Mouse (Mus musculus): Measurements from ENCODE around the gene Kyat3.
"Not testable (repeated sequence)": the region's sequence is repeated elsewhere in the genome, so short reads cannot be mapped to it uniquely, and the experiment has no call there.

Kyat3 gene

DNA sequence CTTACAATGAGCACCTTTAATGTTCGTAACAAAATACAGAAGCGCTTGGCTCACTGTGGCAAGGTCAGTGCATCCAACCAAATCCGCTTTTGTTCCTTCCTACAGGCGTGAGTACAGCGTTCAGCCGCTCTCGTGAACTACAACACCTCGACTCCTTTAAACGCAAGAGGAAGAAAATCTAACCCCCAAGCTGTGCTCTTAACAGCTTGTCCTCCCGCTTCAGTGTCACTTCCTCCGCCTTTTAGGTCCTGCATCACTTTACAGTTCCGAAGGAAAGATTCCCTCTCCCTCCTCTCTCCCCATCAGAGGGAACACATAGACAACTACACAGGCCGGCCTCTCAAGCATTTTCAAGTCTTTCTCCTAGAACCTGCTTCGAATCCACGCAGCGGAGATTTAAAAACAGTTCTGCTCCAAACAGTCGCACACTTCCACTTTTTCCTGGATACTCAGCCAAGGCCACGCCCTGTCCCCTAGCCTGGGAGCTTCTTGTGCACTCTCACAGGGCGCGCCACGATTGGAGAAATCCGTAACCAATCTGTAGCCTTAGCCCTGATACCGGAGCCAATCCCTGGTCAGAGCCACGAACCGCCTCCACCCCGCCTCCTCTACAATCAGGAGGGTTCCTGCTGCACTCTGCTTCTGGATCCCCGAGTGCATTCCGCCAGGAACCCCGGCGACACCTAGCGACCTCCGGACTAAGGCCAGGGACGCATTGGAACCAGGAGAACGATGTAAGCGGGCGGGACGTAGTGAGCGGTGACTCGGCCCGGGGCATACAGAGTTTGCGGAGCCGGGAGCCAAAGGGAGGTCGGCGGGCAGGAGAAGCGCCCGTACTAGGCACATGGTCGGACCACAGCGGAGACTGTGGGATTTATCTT, at the start of gene Kyat3:
TSS of gene Kyat3 (plus strand) at position 610 of the 881 bp plus-strand sequence.
- DNase-seq (ENCODE audit: low read depth, low spot score): peak; percentile 94

DNA sequence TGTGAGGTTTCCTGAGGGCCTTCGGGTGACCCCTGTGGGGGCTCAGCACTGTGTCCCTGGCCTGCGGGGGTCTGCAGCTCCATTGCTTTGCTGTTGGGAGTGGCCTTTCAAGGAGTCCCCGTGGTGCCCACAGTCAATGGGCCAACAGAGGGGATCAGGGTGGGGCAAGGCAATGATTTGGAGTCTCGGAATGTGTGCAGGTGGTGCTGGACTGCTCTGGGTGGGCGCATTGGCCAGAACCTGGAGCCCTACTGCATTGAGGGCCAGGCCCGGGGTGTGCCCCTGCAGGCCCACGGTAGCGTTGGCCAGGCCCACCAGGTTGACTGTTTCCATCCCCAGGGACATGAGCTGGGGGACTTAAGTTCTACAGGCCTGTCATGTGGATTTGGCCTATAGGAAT, 36.1 kb upstream of the Kyat3 start:
- no peak for DNase-seq (ENCODE audit: low read depth, low spot score)

DNA sequence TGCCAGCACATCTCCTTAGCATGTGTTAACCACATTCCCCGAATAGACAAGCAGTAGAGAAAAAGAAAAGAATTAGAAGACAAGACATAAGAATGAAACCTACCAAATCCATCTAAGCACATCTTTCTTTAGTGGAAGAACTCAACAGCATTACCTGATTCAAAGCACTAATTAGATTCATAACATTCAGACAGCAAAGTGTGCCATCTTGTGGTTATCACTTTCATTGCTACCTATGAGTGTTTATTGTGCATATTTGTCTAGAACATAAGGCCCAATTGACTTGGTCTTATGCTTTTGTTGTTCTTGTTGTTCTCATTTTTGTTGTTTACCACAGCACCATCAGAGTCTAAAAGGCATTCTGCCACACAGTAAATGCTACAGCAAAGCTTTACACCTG, 26.2 kb upstream of the Kyat3 start:
- DNase-seq (ENCODE audit: low read depth, low spot score): no peak

DNA sequence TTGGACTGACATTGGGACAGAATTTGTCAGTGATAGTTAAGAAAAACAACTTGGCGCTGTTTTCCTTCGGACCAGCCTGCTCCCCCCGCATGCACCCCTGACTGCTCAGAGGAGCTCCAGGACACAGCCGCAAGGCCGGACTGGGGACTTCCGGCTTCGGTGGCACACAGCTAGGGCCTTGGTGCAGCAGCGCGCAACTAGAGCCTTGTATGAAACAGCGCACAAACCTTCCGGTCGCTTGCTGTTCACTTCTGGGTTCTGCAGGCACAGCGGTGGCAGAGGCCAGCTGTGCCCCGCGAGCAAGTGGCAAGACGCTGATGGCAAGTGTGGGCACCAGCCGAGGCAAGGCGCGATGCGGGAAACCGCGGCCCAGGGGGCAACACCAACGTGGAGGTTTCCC, 12.9 kb upstream of the Kyat3 start:
- no peak for DNase-seq (ENCODE audit: low read depth, low spot score)

DNA sequence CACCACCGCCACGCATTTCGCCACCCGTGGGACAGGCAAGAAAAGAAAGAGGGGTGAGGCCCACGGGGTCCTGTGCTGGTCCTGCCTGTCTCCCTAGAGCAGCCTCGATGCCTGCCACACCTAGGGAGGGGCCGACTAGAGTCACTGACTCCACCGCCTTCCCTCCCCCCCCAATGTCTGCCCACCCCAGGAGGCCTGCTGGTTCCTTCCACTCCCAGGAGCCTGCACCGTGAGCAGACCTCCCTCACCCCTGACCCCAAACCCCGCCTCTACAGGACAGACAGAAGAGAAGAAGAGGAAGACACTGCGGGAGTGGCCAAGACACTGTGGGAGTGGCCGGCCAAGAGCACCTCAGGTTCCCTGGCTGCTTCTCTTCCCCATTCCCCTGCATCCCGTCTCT, 12.5 kb upstream of the Kyat3 start:
- no peak for DNase-seq (ENCODE audit: low read depth, low spot score)

DNA sequence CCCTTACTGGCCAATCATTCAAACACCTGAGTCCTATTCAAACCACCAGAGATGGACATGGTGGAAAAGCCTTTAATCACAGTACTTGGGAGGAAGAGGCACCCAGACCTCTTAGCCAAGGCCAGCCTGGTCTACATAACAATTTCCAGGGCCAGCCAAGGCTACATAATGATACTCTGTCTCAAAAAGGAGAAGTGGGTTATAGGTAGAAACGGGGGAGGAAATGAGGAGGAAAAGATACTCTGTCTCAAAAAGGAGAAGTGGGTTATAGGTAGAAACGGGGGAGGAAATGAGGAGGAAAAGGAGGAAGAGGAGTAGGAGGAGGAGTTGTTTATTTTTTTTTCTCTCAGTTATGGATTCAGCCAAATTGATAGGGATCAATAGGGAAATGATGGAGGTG, 4.3 kb upstream of the Kyat3 start:
- no peak for DNase-seq (ENCODE audit: low read depth, low spot score)

DNA sequence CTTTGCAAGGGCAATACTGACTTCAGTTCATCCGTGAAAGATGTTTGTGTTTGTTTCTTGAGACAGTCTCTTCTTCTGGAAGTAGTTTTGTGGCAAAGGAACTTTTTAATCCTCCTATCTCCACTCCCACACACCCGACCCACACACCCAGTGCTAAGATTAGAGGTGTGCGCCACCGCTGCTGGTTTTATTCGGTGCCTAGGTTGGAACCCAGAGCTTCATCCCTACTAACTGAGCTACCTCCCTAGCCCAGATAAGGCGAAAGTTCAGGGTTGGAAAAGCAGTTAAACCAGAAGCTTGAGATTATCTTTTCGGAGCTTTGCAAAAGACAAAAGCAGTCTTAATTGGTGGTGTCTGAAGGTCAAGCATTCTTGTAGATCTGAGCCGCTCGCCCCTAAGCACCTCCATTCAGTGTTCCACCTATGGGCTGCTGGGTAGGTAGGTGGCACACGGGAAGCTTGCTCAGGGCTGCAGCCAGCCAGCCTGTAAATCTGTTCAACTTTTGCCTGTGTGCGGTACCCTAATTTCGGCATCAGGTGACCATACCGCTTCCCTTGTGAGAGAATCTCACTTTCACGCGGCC, 647 bp downstream of the Kyat3 start:
- no peak for DNase-seq (ENCODE audit: low read depth, low spot score)

DNA sequence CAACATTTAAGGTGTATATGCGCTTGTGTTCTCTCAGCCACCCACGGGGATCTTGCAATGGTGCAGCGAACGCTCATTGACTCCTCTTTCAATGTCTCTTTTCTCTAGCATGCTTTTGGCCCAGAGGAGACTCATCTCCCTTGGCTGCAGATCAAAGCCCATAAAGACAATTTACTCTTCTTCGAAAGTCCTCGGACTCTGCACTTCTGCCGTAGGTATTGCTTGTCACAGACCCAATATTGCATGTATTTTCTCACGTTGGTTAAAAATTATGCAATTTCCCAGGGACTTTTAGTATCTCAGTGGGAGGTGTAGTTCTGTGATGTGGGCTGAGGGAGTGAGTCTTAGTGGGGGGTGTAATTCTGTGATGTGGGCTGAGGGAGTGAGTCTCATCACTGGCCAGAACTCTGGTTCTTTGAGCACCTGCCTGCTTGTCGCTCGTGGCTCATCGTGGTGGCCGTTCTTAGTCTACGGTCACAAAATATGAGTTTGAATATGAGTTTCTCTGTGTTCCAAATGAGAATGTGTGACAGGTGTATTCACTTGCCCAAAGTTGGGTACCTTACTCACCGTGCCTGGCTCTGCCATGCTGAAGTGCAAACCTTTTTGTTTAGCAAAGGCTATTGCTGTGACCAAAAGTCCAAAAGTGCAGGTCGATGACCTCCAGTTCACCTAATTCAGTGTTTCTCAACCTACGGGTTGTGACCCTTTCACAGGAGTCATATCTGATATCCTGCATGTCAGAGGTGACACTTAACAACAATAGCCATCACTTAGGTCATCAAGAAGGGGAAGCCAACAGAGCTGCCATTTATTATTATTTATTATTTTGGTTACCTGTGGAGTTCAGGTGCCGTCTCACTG, 6.0 kb downstream of the Kyat3 start:
- DNase-seq (ENCODE audit: low read depth, low spot score): no peak

DNA sequence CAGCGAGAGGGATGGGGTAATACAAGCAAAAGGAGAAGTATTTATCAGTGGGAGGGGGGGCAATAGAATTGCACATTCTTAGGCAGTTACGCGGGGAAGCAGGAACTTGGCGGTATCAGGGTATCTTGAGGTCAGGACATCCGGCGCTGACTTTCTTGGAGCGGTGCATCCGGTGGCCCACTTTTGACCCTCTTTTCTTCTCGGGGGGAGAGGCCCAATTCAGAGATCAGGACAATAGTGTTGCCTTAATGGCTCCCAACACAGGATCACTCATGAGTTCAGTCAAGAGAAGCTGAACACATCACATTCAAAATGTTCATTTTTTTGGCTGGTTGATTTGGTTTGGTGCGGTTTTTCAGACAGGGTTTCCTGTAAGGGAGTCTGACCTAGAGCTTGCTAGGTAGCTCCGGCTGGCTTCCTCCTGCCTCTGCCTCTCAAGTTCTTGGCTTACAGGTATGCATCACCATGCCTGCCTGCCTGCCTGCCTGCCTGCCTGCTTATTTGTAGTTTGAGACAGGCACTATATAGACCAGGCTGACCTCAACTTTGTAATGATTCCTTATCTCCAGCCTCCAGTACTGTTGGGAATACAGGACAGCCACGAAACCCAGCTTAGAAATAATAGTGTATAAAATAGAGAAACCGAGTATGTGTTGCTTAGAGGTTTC, 7.5 kb downstream of the Kyat3 start:
- not testable (repeated sequence) for DNase-seq (ENCODE audit: low read depth, low spot score)

DNA sequence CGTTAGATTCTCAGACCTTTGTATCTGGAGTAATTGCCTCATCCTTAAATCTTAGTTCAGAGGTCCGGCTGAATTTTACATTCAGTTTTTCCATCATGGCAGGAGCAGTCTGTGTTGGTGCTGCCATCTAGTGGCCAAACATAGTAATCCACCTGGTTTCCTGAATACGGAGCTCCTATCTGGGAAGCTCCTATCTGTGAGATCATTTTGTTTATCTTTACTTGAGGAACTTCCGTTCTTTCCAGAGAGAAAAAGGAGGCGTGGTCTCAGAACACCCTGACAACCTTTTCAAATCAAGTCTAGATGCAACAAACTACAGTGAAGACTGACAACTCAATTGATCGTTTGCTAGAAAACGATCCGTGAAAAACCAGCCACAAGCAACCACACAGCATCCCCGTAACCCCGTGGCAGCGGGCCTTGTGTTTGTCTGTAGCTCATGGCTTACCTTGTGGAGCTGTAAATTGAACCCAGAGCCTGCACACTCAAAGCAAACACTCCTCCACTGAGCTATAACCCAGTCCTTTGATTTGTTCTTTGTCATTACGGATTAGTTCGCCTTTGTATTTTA, 8.1 kb downstream of the Kyat3 start:
- DNase-seq (ENCODE audit: low read depth, low spot score): peak; percentile 64

DNA sequence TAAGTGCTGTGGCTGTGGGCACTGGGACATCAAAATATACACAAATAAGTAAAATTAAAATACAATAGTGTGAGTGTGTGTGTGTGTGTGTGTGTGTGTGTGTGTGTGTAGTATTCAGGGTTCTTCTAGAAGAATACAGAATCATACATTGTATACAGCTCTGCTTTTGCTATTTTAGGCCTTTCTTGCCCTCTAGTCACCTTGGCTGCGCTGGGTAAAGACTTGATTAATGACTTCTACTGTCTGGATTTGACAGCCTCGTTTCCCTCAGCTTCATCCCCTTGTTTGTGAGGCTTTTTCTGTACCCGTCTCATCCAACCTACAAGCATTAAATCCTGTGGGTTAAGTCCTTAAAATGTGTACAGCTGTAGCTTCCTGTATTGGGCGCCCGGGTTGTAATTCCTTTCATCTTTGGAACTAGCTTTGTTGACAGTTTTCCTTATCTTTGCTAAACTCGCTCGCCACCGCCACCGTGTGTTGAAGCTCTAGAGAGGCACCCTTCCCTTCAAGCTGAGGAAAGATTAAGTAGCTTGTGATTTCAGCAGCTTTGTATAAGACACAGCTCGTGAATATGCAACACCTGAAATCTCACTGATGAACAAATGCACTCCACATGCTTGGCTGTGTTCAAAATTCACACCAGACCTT, 9.6 kb downstream of the Kyat3 start:
- DNase-seq (ENCODE audit: low read depth, low spot score): no peak

DNA sequence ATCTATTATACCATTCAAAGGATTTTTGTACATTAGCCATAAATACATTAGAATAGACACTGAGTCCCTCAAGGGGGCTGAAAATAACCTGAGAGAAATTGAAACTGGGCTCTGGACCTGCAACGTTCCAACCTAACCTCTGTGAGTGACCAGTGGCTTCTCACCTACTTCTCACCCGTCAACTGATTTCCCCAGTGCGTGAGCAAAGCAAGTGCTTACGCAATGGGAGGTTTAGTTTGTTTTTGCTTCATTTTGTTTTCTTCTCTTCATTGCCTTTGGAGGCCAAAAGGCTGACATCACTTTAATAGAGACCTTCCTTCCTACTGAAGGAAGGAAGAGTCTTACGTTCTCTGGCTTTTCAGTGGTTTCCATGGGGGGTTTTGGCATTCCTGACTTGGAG, 10.5 kb downstream of the Kyat3 start:
- no peak for DNase-seq (ENCODE audit: low read depth, low spot score)

DNA sequence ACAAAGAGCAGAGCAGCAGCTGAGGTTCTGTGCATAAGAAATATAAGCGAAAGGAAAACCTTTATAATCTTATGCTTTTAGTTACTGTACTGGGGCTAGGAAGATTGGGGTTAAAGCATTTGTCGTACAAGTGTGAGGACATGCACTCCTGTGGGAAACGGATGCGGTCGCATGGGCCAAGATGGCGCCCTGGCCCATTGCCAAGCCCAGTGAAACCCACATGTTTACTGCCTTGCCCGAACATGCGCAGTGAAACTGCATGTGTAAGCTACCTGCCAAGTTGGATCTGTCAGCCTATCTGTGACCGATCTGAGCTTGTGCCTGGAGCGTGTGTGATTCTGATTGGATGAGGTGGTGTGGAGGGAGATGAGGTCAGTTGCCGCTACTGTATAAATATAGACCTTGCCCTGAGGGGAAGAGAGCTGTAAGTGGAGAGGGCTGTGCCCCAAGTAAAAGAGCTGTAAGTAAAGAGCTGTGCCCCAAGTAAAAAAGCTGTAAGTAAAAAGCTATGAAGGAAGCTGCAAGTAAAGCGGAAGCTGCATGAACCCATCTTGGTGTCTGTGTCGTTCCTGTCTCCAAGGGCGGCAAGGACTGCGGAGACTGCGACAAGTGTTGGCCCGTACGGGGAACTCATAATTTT, 11.7 kb downstream of the Kyat3 start:
- DNase-seq (ENCODE audit: low read depth, low spot score): not testable (repeated sequence)

DNA sequence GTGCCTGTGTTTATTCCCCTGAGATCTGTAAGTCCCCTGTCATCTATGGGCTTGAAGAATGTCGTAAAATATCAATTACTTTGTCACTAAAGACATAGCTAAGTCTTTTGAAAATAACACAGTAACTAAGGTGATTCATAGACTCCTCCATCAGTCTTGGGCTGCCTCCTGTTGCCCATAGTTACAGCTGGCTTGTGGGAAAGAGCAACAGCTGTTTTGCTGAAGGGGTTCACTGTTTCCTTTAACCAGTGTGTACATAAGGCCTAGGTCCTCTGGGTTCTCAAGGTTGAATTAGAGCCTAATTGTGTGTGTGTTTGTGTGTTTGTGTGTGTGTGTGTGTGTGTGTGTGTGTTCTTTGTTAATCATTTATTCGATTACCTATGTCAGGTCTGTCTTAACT, 24.6 kb downstream of the Kyat3 start:
- DNase-seq (ENCODE audit: low read depth, low spot score): peak; percentile 54

DNA sequence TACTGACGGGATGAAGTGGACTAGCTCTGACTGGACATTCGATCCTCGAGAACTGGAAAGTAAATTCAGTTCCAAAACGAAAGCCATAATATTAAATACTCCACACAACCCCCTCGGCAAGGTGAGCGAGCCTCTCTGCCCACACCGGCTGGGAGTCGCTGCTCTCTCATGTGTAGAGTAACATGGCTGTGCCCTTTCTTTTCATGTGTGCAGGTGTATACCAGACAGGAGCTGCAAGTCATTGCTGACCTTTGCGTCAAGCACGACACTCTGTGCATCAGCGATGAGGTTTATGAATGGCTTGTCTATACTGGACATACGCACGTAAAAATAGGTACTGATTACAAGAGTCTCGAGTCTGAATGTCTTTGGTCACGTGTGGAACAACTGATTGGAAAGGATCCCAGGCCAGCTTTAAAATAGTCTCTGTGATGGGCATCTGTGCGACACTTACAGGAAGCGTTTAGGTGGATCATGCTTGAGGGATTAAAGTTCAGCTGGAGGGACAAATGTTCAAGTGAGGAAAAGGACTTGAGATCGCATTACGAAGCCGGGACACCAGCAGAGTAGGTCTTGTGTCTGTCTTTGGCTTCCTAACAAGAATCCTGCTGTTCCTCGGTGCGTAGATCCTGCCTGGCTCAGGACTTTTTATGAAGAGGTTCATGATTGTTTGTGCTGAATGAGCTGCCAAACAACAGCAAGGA, 25.3 kb downstream of the Kyat3 start:
- DNase-seq (ENCODE audit: low read depth, low spot score): no peak

DNA sequence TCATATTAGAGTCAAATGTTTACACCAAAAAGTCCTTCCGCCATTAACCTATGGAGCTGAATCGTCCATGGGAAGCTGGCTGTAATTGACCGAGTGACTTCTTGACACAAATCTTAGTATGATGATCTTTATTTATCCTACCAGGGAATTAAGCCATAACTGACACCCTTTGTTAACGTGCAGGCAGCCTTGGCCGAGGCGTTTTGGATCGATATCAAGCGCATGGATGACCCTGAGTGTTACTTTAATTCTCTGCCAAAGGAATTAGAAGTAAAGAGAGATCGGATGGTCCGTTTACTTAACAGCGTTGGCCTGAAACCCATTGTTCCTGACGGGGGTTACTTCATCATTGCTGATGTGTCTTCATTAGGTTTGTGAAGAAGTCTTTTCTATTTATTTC, 33.4 kb downstream of the Kyat3 start:
- DNase-seq (ENCODE audit: low read depth, low spot score): no peak

DNA sequence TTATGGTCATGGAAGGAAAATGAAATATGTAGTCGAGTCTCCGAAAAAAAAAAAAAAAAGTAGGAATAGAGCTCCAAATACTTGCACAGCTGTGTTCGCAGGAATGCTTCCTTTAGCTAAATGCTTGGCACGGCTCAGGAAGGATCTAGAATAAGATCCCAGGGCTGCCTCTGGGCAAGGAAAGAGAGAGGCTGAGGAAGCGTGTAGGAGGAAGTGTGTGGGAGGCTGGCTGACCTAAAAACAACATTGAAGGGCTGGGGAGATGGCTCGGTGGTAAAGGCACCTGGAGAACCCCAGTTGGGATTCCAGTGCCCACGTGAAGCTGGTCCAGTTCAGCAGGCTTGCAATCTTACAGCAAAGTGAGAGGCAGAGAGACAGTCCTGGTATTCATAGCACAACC, 40.0 kb downstream of the Kyat3 start:
- DNase-seq (ENCODE audit: low read depth, low spot score): no peak

DNA sequence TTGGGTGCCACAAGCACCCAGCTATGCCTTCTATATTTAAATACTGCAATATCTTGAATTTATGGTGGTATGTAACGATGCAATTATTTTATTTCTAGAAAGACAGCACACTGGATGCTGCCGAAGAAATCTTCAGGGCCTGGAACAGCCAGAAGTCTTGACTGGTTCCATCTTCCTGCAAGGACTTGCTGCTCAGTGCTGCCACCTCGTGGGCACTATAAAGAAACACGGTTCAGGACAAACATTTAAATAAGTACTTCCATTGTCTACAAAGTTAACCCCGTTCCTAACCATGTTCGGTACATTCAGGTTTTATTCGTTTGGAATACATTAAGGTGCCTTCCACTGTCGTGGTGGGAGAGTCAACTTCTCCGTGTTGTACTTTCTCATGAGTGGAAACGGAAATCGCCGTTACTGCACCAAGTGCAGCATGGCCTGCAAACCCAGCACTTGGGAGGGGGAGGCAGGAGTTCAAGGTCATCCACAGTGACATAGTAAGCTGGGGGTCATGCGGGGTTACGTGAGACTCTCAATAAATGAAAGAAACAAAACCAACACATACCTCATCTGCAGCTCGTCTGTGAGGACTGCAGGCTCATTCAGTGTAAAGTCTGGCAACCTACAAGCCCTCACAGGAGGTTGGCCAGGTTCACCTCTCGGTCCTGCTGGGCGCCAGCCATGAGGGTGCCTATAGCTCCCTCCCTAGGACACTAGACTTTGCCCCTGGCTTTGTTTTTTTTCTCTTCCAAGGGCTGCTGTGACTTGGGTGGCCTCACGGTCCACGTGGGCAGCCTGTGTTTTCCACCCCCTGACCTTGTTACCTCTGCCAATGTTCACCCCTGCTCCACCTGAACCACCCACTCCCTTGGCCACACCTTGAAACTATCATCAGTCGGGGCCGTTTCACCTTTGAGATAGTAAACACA, 43.4 kb downstream of the Kyat3 start:
- DNase-seq (ENCODE audit: low read depth, low spot score): peak; percentile 82

DNA sequence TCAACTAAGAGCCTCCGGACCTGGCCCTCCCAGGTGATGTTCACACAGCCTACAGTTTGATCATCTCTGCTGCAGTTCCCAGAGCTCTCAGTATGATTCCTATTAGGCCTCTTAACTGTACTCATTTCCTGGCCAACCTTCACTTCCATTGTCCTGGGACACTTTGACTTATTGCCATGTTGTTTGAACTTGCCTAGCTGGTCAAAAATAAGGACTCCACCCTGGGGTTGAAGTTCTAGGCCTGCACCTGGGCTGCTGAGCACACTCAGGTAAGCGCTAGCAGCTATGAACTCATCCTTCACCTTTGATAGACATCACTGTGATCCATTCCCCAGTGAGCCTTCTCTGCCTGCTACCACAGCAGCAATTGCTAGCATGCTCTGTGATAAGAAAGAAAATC, 44.2 kb downstream of the Kyat3 start:
- no peak for DNase-seq (ENCODE audit: low read depth, low spot score)

Measured in forelimb bud, embryonic 11.5 days (tissue).